Mouse (Mus musculus) neural tube, embryonic 14.5 days (tissue): Measurements from ENCODE around the gene Kif13a. TPM values are rescaled to one million over a fixed set of nuclear protein-coding genes. Genes with fewer than 3 reads are reported as not detected.
A peak's percentile ranks its signal among the peaks of the same experiment; 100 is the strongest.

Experiments used
- ATAC-seq: fragments of 200-750 bp; cut with Nextera tagmentation; 2 replicates; pipeline ENCODE4 v1.8.0; 2017; ENCODE audit warnings: low read depth, mild to moderate bottlenecking, moderate TSS enrichment, moderate library complexity
- H3K27ac ChIP-seq: fragments of 300-500 bp; sonication (generic); 2 replicates; pipeline ENCODE4 v1.5.1; 2014; ENCODE audit warnings: low read depth, mild to moderate bottlenecking, control low read depth, low read length, moderate library complexity, mixed read lengths
- H3K27me3 ChIP-seq: fragments of 300-500 bp; sonication (generic); 2 replicates; pipeline ENCODE4 v1.6.1; 2014; ENCODE audit warnings: low read length; ENCODE audit not compliant: control insufficient read depth, insufficient read depth
- H3K36me3 ChIP-seq: fragments of 300-500 bp; sonication (generic); 2 replicates; pipeline ENCODE4 v1.6.1; 2014; ENCODE audit warnings: low read length, mixed read lengths; ENCODE audit not compliant: control insufficient read depth, insufficient read depth
- H3K4me1 ChIP-seq: fragments of 300-500 bp; sonication (generic); 2 replicates; pipeline ENCODE4 v1.6.1; 2014; ENCODE audit warnings: low read length; ENCODE audit not compliant: control insufficient read depth, insufficient read depth
- H3K4me2 ChIP-seq: fragments of 300-500 bp; sonication (generic); 2 replicates; pipeline ENCODE4 v1.6.1; 2014; ENCODE audit warnings: mild to moderate bottlenecking, low read depth, low read length, control low read depth
- H3K4me3 ChIP-seq: fragments of 300-500 bp; sonication (generic); 2 replicates; pipeline ENCODE4 v1.5.1; 2014; ENCODE audit warnings: low read depth, low read length, control low read depth, mixed read lengths
- H3K9ac ChIP-seq: fragments of 300-500 bp; sonication (generic); replicated peaks from 2 replicates; pipeline ENCODE4 v1.6.1; 2014; ENCODE audit warnings: low read depth, mild to moderate bottlenecking, control low read depth, low read length, mixed read lengths
- H3K9me3 ChIP-seq: fragments of 300-500 bp; sonication (generic); 2 replicates; pipeline ENCODE4 v1.6.1; 2016; ENCODE audit warnings: low read length; ENCODE audit not compliant: control insufficient read depth
- WGBS: fragments of 180-500 bp; shearing (Covaris S2); extraction: QIAGEN DNeasy Blood & Tissue Kit; methylation state at CpG from one replicate; pipeline ENCODE4 v1.1.7; 2014; 5-methylcytosine and 5-hydroxymethylcytosine counted together
- polyA plus RNA-seq: library from polyadenylated mRNA; unstranded; fragments of >200 nt; fragmentation: Nextera tagmentation; extraction: Ambion mirVana; gene quantifications from 2 replicates; pipeline ENCODE4 v1.2.1, GENCODE M21; 2014

The Kif13a gene
- polyA plus RNA-seq, 1 experiment from 2014 or later: 10.4 TPM

DNA sequence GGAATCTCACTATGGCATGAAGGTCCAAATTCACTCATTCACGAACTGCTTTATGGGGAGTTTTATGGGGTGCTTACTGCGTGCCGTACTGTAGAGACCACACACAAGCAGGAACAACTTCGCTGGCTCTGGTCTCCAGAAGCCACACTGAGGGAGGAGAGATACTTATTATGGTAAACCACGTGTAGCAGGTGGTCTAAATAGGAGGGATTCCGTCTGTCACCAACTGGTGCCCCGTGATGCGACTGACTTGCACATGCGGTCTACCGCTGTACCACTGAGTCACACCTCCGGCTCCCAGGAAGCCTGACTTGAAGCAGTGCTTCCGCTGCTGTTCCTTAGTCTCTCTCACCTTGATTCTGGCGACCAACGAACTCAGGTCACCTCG, 986 bp upstream of the Kif13a start:
- peak overlapping the region; percentile 79 for H3K4me3 ChIP-seq
- ATAC-seq: peak; percentile 13; the same call in 1 of the 2 replicates
- H3K27ac ChIP-seq: peak overlapping the region; percentile 98
- no peak overlapping the region; the same call in 1 of the 2 replicates for H3K9ac ChIP-seq
- no peaks in the 10 kb centered on the region for H3K36me3 ChIP-seq
- no peaks in the 10 kb centered on the region for H3K27me3 ChIP-seq
- peak overlapping the region; percentile 91 for H3K4me2 ChIP-seq
- H3K4me1 ChIP-seq: peaks cover 6% of the 10 kb centered on the region; the same call in 1 of the 2 replicates
- WGBS: under 1% methylated on average over 15 of the region's 15 CpGs
- H3K9me3 ChIP-seq: no peaks in the 10 kb centered on the region

DNA sequence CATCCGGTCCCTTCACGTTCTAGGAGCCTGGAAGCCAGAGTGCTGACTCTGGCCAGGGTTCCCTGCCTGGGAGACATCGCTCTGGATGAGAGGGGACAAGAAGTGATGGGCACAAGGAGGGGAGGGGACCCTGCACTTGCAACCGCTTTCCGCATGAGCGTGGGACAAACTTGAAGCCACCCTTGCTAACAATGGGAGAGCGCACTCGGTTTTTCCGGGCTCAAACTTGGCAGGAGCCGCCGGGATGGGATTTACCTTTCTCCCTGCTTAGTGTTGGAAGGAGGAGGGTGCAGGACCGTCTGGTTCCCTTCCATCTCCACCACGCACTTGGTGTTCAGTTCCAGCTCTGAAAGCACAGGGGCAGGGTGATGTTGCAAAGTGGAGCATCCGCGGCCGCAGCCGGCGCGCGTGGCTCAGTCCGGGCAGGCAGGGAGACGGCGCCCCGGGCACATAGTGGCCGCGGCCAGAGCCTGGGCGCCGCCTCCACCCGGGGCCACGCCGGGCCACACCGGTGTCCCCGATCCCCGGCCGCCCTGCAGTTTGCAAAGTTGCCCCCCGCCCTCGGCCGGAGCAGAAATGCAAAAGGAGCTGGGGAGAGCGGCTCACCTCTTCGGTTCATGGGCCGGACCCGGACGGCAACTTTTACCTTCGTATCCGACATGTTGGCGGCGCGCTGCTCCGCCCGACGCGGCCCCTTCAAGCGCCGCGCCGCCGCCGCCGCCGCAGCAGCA, 541 bp downstream of the Kif13a start:
- peak; percentile 68 for ATAC-seq
- Histone ChIP-seq H3K9ac (peak overlapping the region; percentile 90), H3K36me3 (no peaks in the 10 kb centered on the region), H3K4me1 (peaks cover 6% of the 10 kb centered on the region; the same call in 1 of the 2 replicates), H3K27ac (peak overlapping the region; percentile 98), H3K4me3 (peak overlapping the region; percentile 79), H3K9me3 (no peaks in the 10 kb centered on the region), H3K27me3 (no peaks in the 10 kb centered on the region), H3K4me2 (peak overlapping the region; percentile 91)
- WGBS: under 1% methylated on average over 58 of the region's 60 CpGs

DNA sequence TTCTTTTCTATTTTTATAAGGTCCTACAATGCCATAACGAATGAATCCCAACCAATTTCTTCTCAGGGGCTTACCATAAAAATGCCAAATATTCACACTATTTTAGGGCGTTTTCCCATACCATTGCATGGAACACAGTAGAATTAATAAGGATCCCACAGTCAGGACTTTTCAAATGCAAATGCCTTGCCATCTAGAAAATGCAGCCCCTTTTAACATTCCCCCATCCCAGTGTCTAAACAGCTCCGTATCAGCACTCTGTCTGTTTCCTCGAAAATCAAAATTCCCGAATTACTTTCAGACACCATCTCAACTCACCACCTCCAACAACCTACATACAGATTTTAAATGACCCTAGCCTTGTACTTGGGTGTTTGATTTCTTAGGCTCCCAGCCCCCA, 1.3 kb downstream of the Kif13a start:
- peaks cover 6% of the 10 kb centered on the region; the same call in 1 of the 2 replicates for H3K4me1 ChIP-seq
- H3K27ac ChIP-seq: no peak overlapping the region
- peak overlapping the region; percentile 90; the same call in 1 of the 2 replicates for H3K9ac ChIP-seq
- no peak for ATAC-seq
- no peaks in the 10 kb centered on the region for H3K27me3 ChIP-seq
- H3K9me3 ChIP-seq: no peaks in the 10 kb centered on the region
- WGBS: 17% methylated on average over 5 of the region's 5 CpGs
- H3K4me3 ChIP-seq: peak overlapping the region; percentile 79
- H3K36me3 ChIP-seq: no peaks in the 10 kb centered on the region
- peak overlapping the region; percentile 91 for H3K4me2 ChIP-seq

DNA sequence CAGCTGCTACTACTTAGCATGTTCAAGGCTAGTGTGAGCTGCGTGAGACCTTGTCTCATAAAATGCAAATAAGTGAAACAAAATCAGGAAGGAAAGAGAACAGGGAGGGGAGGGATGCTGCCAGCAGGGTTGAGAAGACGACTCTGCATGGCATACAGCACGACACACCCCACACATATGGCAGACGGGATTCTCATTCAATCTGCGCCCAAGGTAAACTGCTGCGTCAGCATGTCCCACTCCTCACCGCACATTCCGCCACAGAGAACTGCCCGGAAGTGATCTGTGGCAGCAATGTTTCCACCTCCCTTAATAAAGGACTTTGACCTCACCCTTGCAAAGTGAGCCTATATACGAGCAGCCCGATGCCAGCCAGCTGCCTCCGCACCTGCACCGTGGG, 4.0 kb downstream of the Kif13a start:
- Histone ChIP-seq H3K9me3 (no peaks in the 10 kb centered on the region), H3K36me3 (no peaks in the 10 kb centered on the region), H3K27me3 (no peaks in the 10 kb centered on the region), H3K4me3 (no peak overlapping the region), H3K4me1 (peaks cover 5% of the 10 kb centered on the region; the same call in 1 of the 2 replicates), H3K27ac (no peak overlapping the region), H3K4me2 (no peak overlapping the region), H3K9ac (no peak overlapping the region)
- 76% methylated on average over 13 of the region's 13 CpGs for WGBS
- no peak for ATAC-seq

DNA sequence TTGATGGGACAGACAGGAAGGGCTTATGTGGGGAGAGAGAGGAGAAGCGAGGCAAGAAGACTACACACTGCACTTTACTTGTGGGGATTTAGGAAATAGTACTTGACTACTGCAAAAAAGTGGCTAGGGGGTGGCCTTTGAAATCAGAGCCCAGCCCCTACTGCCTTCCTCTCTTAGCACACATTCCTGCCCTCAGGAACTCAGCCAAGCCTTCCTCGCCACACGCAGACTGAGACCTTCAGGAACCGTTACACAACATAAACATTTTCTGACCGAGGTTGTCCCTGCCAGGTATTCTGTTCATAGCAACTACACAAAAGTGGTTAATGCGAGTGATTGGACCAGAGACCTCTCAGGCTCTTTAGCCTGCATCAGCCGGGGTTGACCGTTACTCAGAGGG, 8.1 kb downstream of the Kif13a start:
- Histone ChIP-seq H3K36me3 (no peaks in the 10 kb centered on the region), H3K9me3 (no peaks in the 10 kb centered on the region), H3K4me3 (no peak overlapping the region), H3K4me1 (no peaks in the 10 kb centered on the region), H3K27me3 (no peaks in the 10 kb centered on the region), H3K27ac (no peak overlapping the region), H3K9ac (no peak overlapping the region), H3K4me2 (no peak overlapping the region)
- no peak for ATAC-seq
- WGBS: 88% methylated on average over 8 of the region's 8 CpGs

DNA sequence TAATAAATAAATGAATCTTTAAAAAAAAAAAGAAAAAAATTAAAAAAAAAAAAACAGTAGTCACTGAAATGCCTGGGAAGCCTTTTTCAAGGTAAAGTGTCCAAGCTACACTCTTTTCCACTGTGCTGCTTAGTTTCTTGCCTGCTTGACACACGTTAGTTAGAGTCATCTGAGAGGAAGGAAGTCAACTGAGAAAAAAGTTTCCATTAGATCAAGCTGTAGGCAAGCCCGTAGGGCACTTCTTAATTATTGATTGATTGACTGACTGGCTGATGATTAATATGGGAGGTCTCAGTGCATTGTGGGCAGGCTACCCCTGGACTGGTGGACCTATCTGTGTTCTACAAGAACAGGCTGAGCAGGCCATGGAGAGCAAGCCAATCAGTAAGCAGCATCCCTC, 9.9 kb downstream of the Kif13a start:
- Histone ChIP-seq H3K4me1 (no peaks in the 10 kb centered on the region), H3K4me3 (no peak overlapping the region), H3K4me2 (no peak overlapping the region), H3K36me3 (no peaks in the 10 kb centered on the region), H3K9me3 (no peaks in the 10 kb centered on the region), H3K27ac (no peak overlapping the region), H3K27me3 (no peaks in the 10 kb centered on the region), H3K9ac (no peak overlapping the region)
- WGBS: 87% methylated on average over 2 of the region's 2 CpGs
- ATAC-seq: no peak

DNA sequence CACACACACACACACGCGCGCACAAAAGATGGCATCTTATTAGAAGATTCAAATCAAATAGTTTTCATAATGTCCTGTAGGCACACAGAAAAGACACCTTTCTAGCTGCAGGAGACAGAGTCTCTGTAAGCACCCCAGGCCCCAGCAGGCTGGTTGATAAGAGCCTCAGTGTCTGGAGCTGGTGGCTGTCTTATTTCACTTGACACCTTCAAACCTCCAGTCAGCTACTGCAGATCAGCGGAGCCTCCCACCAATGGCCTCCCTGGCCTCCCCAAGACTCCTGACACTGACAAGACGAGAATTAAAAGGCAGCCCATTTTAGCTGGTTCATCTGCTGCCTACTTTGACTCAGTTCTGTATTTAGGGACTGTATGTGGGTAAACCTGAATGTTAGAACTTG, 11.2 kb downstream of the Kif13a start:
- Histone ChIP-seq H3K4me2 (no peak overlapping the region), H3K27ac (no peak overlapping the region), H3K4me3 (no peak overlapping the region), H3K27me3 (no peaks in the 10 kb centered on the region), H3K4me1 (no peaks in the 10 kb centered on the region), H3K36me3 (no peaks in the 10 kb centered on the region), H3K9ac (no peak overlapping the region), H3K9me3 (no peaks in the 10 kb centered on the region)
- 87% methylated on average over 5 of the region's 5 CpGs for WGBS
- ATAC-seq: no peak

DNA sequence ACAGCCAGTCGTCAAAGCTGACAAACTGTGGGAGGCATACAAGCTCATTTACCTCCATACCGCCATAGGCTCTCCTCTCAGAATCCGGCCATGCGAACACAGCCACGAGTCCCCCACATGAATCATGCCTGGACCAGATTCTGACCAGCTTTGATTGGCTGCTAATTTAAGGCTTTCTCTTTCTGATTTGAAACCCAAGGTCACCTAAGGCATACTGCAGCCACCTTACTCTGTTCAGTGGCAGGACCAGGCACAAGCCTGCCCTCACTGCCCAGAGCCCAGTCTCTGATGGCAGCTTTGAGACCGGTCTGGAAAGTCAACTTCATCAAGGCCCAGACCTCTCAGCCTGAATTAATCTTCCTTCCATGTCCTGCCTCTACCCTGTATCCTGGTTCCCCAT, 17.7 kb downstream of the Kif13a start:
- WGBS: 58% methylated on average over 6 of the region's 6 CpGs
- H3K9me3 ChIP-seq: no peaks in the 10 kb centered on the region
- H3K4me3 ChIP-seq: no peak overlapping the region
- no peaks in the 10 kb centered on the region for H3K27me3 ChIP-seq
- H3K36me3 ChIP-seq: no peaks in the 10 kb centered on the region
- H3K9ac ChIP-seq: no peak overlapping the region
- peaks cover 8% of the 10 kb centered on the region; the same call in 1 of the 2 replicates for H3K4me1 ChIP-seq
- no peak for ATAC-seq
- no peak overlapping the region for H3K4me2 ChIP-seq
- no peak overlapping the region for H3K27ac ChIP-seq

DNA sequence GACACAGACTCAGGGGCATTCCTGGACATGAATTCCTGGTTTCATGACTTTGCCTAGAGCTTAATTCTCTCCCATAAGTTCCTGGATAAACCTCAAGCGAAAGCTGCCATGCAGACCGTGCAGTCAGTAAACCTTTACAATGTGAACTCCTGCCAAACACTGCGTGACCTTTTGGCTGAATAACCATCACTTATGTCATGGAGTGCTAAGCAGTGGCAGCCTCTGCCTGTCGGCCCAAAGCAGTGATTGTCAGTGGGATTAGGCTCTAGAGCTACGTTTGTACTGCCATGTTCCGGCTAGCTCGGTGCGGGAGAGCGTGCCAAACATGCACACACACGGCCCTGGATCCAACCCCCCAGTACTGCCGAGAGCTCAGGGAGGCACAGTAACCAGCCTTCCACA, 18.6 kb downstream of the Kif13a start:
- Histone ChIP-seq H3K27me3 (no peaks in the 10 kb centered on the region), H3K9ac (no peak overlapping the region), H3K9me3 (no peaks in the 10 kb centered on the region), H3K27ac (no peak overlapping the region), H3K4me1 (peaks cover 8% of the 10 kb centered on the region; the same call in 1 of the 2 replicates), H3K4me3 (no peak overlapping the region), H3K36me3 (no peaks in the 10 kb centered on the region), H3K4me2 (no peak overlapping the region)
- WGBS: 37% methylated on average over 11 of the region's 11 CpGs
- ATAC-seq: 0 out of 2 replicates have a peak, but pooled peaks have one; percentile 31
